Mouse (Mus musculus) E14TG2a.4 (cell line): ENCODE results near the gene Krt32.

ENCODE experiments used
- CTCF ChIP-seq: conservative IDR thresholded peaks from 2 replicates; pipeline ENCODE4 v1.5.1; 2014; ENCODE audit warnings: low read length
- NANOG ChIP-seq: IDR thresholded peaks from 2 replicates; pipeline ENCODE4 v1.6.1; 2014; ENCODE audit warnings: borderline replicate concordance, low read length, mixed read lengths

- no peak for TF ChIP-seq CTCF
- TF ChIP-seq NANOG: no peak
Measured at GRCm38 (mm10) chr11:100105576-100106122, 17.6 kb upstream of the Krt32 start, which contains the start of gene Krt36.
